Comparison of ENCODE assay signal across 26 mouse cellular contexts in genomic region chr14:21817453-21817852, GRCm38 (mm10). TPM values are rescaled to one million over a fixed set of nuclear protein-coding genes. Genes with fewer than 3 reads are reported as not detected.
DNase-seq lines count a peak whose midpoint lies in the region; ATAC-seq and TF ChIP-seq lines count a peak whose summit lies in the region.
"Had no signal": no experiment of that assay in that cellular context is flagged by ENCODE, and none has a peak within 500 bp of the region (broad histone marks: within the 10 kb centered on the region; RNA-seq: fewer than 3 reads in every experiment).

No protein-coding gene starts in this region.

- no peak overlapping the region for H3K4me3 ChIP-seq in kidney, embryonic 15.5 days (replicated peaks)
- no peak overlapping the region for H3K4me3 ChIP-seq in intestine, embryonic 16.5 days (ENCODE audit: low read length)
- H3K4me3 ChIP-seq in stomach, embryonic 14.5 days (ENCODE audit: low read depth, low read length) = no peak overlapping the region
- no peak overlapping the region for H3K4me3 ChIP-seq in stomach, postnatal 0 days (ENCODE audit: low read depth, low read length)
- H3K4me3 ChIP-seq in midbrain, embryonic 10.5 days = no peak overlapping the region
- H3K4me3 ChIP-seq: embryonic facial prominence, embryonic 12.5 days; embryonic facial prominence, embryonic 15.5 days; gastrocnemius, adult 2 months; heart, embryonic 12.5 days; heart, embryonic 15.5 days; hindbrain, embryonic 15.5 days had no signal

- H3K4me2 ChIP-seq in kidney, embryonic 15.5 days = no peak overlapping the region
- 0 out of 2 replicates have a peak overlapping the region, but pooled peaks have one; percentile 19 for H3K4me2 ChIP-seq in intestine, embryonic 16.5 days (ENCODE audit: low read depth, low read length)
- H3K4me2 ChIP-seq in stomach, embryonic 14.5 days (replicated peaks; ENCODE audit: low read depth, low read length) = no peak overlapping the region
- H3K4me2 ChIP-seq in stomach, postnatal 0 days (replicated peaks; ENCODE audit: low read depth) = no peak overlapping the region
- H3K4me2 ChIP-seq: embryonic facial prominence, embryonic 12.5 days; embryonic facial prominence, embryonic 15.5 days; heart, embryonic 12.5 days; heart, embryonic 15.5 days; hindbrain, embryonic 15.5 days had no signal

- no peak for ATAC-seq in kidney, embryonic 15.5 days (replicated peaks; ENCODE audit: low FRiP score)
- ATAC-seq in intestine, embryonic 16.5 days = peak; percentile 81
- ATAC-seq in stomach, embryonic 14.5 days (ENCODE audit: insufficient number of reproducible peaks, insufficient read depth, low FRiP score, low read depth) = peak; percentile 43; the same call in 1 of the 2 replicates
- ATAC-seq in stomach, postnatal 0 days (ENCODE audit: low FRiP score, low TSS enrichment) = peak; percentile 70
- ATAC-seq: forebrain, embryonic 14.5 days; forebrain, postnatal 0 days had no signal

- H3K27ac ChIP-seq in kidney, embryonic 15.5 days = peak overlapping the region; percentile 24; the same call in 1 of the 2 replicates
- peak overlapping the region; percentile 81 for H3K27ac ChIP-seq in intestine, embryonic 16.5 days (ENCODE audit: low read length)
- H3K27ac ChIP-seq in stomach, embryonic 14.5 days (ENCODE audit: low read length) = no peak overlapping the region; the same call in 1 of the 2 replicates
- H3K27ac ChIP-seq in stomach, postnatal 0 days (replicated peaks) = peak overlapping the region; percentile 78; the same call in 1 of the 2 replicates
- no peak overlapping the region for H3K27ac ChIP-seq in midbrain, embryonic 10.5 days (replicated peaks)
- H3K27ac ChIP-seq: embryonic facial prominence, embryonic 12.5 days; embryonic facial prominence, embryonic 15.5 days; gastrocnemius, adult 2 months; heart, embryonic 15.5 days; hindbrain, embryonic 15.5 days had no signal

- no peaks in the 10 kb centered on the region for H3K36me3 ChIP-seq in kidney, embryonic 15.5 days
- H3K36me3 ChIP-seq in intestine, embryonic 16.5 days (ENCODE audit: control insufficient read depth, insufficient read depth, low read length) = no peaks in the 10 kb centered on the region
- no peaks in the 10 kb centered on the region for H3K36me3 ChIP-seq in stomach, embryonic 14.5 days (ENCODE audit: control insufficient read depth, insufficient read depth, low read length)
- H3K36me3 ChIP-seq in stomach, postnatal 0 days (ENCODE audit: control insufficient read depth, insufficient read depth, low read length) = no peaks in the 10 kb centered on the region
- H3K36me3 ChIP-seq in midbrain, embryonic 10.5 days = no peaks in the 10 kb centered on the region
- H3K36me3 ChIP-seq: embryonic facial prominence, embryonic 12.5 days; embryonic facial prominence, embryonic 15.5 days; heart, embryonic 12.5 days; heart, embryonic 15.5 days; hindbrain, embryonic 15.5 days had no signal

- H3K4me1 ChIP-seq in kidney, embryonic 15.5 days = peaks cover 14% of the 10 kb centered on the region
- peaks cover 15% of the 10 kb centered on the region for H3K4me1 ChIP-seq in intestine, embryonic 16.5 days (ENCODE audit: control insufficient read depth, insufficient read depth, low read length)
- H3K4me1 ChIP-seq in stomach, embryonic 14.5 days (ENCODE audit: control insufficient read depth, insufficient read depth, low read length) = no peaks in the 10 kb centered on the region
- no peaks in the 10 kb centered on the region for H3K4me1 ChIP-seq in stomach, postnatal 0 days (replicated peaks; ENCODE audit: control insufficient read depth, insufficient read depth)
- H3K4me1 ChIP-seq in midbrain, embryonic 10.5 days = no peaks in the 10 kb centered on the region
- H3K4me1 ChIP-seq: embryonic facial prominence, embryonic 12.5 days; embryonic facial prominence, embryonic 15.5 days; hindbrain, embryonic 15.5 days had no signal

- no peaks in the 10 kb centered on the region for H3K27me3 ChIP-seq in kidney, embryonic 15.5 days
- no peaks in the 10 kb centered on the region for H3K27me3 ChIP-seq in intestine, embryonic 16.5 days (replicated peaks; ENCODE audit: control insufficient read depth, insufficient read depth, low read length)
- H3K27me3 ChIP-seq in stomach, embryonic 14.5 days (ENCODE audit: control insufficient read depth, insufficient read depth, low read length) = no peaks in the 10 kb centered on the region
- no peaks in the 10 kb centered on the region for H3K27me3 ChIP-seq in stomach, postnatal 0 days (ENCODE audit: control insufficient read depth, insufficient read depth, low read length)
- no peaks in the 10 kb centered on the region for H3K27me3 ChIP-seq in midbrain, embryonic 10.5 days (ENCODE audit: low read depth, poor library complexity, severe bottlenecking)
- H3K27me3 ChIP-seq: embryonic facial prominence, embryonic 12.5 days; embryonic facial prominence, embryonic 15.5 days; heart, embryonic 12.5 days; heart, embryonic 15.5 days; hindbrain, embryonic 15.5 days had no signal

- TF ChIP-seq EP300 in stomach, postnatal 0 days (optimal IDR thresholded peaks at IDR 0.05) = no peak

- WGBS in kidney, embryonic 15.5 days = 53% methylated on average over 4 of the region's 4 CpGs
- WGBS in intestine, embryonic 16.5 days = 31% methylated on average over 4 of the region's 4 CpGs
- WGBS in stomach, embryonic 14.5 days = 39% methylated on average over 4 of the region's 4 CpGs
- 37% methylated on average over 4 of the region's 4 CpGs for WGBS in stomach, postnatal 0 days
- 42% methylated on average over 4 of the region's 4 CpGs for WGBS in midbrain, embryonic 10.5 days

- no peak overlapping the region for H3K9ac ChIP-seq in kidney, embryonic 15.5 days
- H3K9ac ChIP-seq in intestine, embryonic 16.5 days (ENCODE audit: low read depth, low read length) = no peak overlapping the region
- no peak overlapping the region for H3K9ac ChIP-seq in stomach, embryonic 14.5 days (replicated peaks; ENCODE audit: low read depth, low read length)
- no peak overlapping the region for H3K9ac ChIP-seq in stomach, postnatal 0 days (ENCODE audit: low read length)
- H3K9ac ChIP-seq: embryonic facial prominence, embryonic 12.5 days; embryonic facial prominence, embryonic 15.5 days; forebrain, postnatal 0 days; heart, embryonic 12.5 days; heart, embryonic 15.5 days; hindbrain, embryonic 15.5 days had no signal

- intact Hi-C loops in heart, postnatal 36 days (cut with DNase I) = no loop called here

- H3K9me3 ChIP-seq in kidney, embryonic 15.5 days (replicated peaks) = no peaks in the 10 kb centered on the region
- H3K9me3 ChIP-seq in intestine, embryonic 16.5 days (ENCODE audit: control insufficient read depth, low read length) = no peaks in the 10 kb centered on the region
- H3K9me3 ChIP-seq in stomach, embryonic 14.5 days (ENCODE audit: control insufficient read depth, low read depth, low read length) = no peaks in the 10 kb centered on the region
- no peaks in the 10 kb centered on the region for H3K9me3 ChIP-seq in stomach, postnatal 0 days (ENCODE audit: control insufficient read depth, low read length)
- no peaks in the 10 kb centered on the region for H3K9me3 ChIP-seq in midbrain, embryonic 10.5 days (replicated peaks)
- H3K9me3 ChIP-seq: embryonic facial prominence, embryonic 12.5 days; embryonic facial prominence, embryonic 15.5 days; heart, embryonic 12.5 days; heart, embryonic 15.5 days; hindbrain, embryonic 15.5 days had no signal

- TF ChIP-seq CTCF in stomach, postnatal 0 days (IDR thresholded peaks at IDR 0.05; ENCODE audit: low read depth) = no peak

- no peak for DNase-seq in kidney, postnatal 25 days
- DNase-seq in stomach, postnatal 0 days (ENCODE audit: low spot score) = peak; percentile 47
- no peak for DNase-seq in heart, postnatal 36 days
- no peak for DNase-seq in thymus, postnatal 4 days
- no peak for DNase-seq in midbrain, embryonic 10.5 days (ENCODE audit: low spot score)
- DNase-seq: adrenal gland, postnatal 10 days; adrenal gland, postnatal 36 days; cerebellum, adult 11 months; cerebellum, adult 2 months; cerebellum, adult 9-11 months; cerebellum, postnatal 25 days; forebrain, postnatal 0 days; gastrocnemius, adult 2 months; gastrocnemius, postnatal 14 days; heart, adult 11 months; heart, postnatal 10 days; heart, postnatal 4 days had no signal

RNA-seq across cellular contexts. Expression of gene Vdac2, which starts 7.6 kb away (rescaled TPM):
- 318 and 328 TPM in 2 replicates for polyA plus RNA-seq in kidney, embryonic 15.5 days (2015; fragmentation: Nextera tagmentation; extraction: Ambion mirVana)
- 410 and 422 TPM in 2 replicates for polyA plus RNA-seq in intestine, embryonic 16.5 days (2015; fragmentation: Nextera tagmentation; extraction: Ambion mirVana)
- 271 and 278 TPM in 2 replicates for polyA plus RNA-seq in stomach, embryonic 14.5 days (2014; fragmentation: Nextera tagmentation; extraction: Ambion mirVana)
- 276 and 279 TPM in 2 replicates for polyA plus RNA-seq in stomach, postnatal 0 days (2015; fragmentation: Nextera tagmentation; extraction: Ambion mirVana)
- total RNA-seq in heart, postnatal 36 days (2021) = 100 to 1,000 TPM; 491 to 519 TPM
- polyA plus RNA-seq in midbrain, embryonic 10.5 days (2016; fragmentation: Nextera tagmentation; extraction: Ambion mirVana) = 287 and 301 TPM in 2 replicates

RNA-seq across cellular contexts. Expression of gene Comtd1, which starts 31.3 kb away (rescaled TPM):
- 26.2 TPM in 2 replicates for polyA plus RNA-seq in kidney, embryonic 15.5 days (2015; fragmentation: Nextera tagmentation; extraction: Ambion mirVana)
- polyA plus RNA-seq in intestine, embryonic 16.5 days (2015; fragmentation: Nextera tagmentation; extraction: Ambion mirVana) = 88.2 and 89.1 TPM in 2 replicates
- 25.8 and 29.8 TPM in 2 replicates for polyA plus RNA-seq in stomach, embryonic 14.5 days (2014; fragmentation: Nextera tagmentation; extraction: Ambion mirVana)
- polyA plus RNA-seq in stomach, postnatal 0 days (2015; fragmentation: Nextera tagmentation; extraction: Ambion mirVana) = 39.2 and 45.8 TPM in 2 replicates
- total RNA-seq in heart, postnatal 36 days (2021) = 1 to 10 TPM; 8.5 to 8.8 TPM
- 13.9 and 16.4 TPM in 2 replicates for polyA plus RNA-seq in midbrain, embryonic 10.5 days (2016; fragmentation: Nextera tagmentation; extraction: Ambion mirVana)

Comparison
In these comparisons a context has a peak if more than half of its experiments do, and no peak if none do; other contexts are left out.
1. H3K27ac ChIP-seq: peak in kidney, embryonic 15.5 days (single experiment), intestine, embryonic 16.5 days (single experiment) and stomach, postnatal 0 days (single experiment); none in stomach, embryonic 14.5 days (single experiment) and midbrain, embryonic 10.5 days (single experiment).